Mouse (Mus musculus) E14TG2a.4 (cell line): ENCODE results near the gene Prkacb.

Experiments
- CTCF ChIP-seq: conservative IDR thresholded peaks from 2 replicates; pipeline ENCODE4 v1.5.1; 2014; ENCODE audit warnings: low read length
- NANOG ChIP-seq: IDR thresholded peaks from 2 replicates; pipeline ENCODE4 v1.6.1; 2014; ENCODE audit warnings: borderline replicate concordance, low read length, mixed read lengths
- POU5F1 ChIP-seq: IDR thresholded peaks from 2 replicates; pipeline ENCODE4 v1.6.1; 2014; ENCODE audit warnings: low read length, borderline replicate concordance

DNA sequence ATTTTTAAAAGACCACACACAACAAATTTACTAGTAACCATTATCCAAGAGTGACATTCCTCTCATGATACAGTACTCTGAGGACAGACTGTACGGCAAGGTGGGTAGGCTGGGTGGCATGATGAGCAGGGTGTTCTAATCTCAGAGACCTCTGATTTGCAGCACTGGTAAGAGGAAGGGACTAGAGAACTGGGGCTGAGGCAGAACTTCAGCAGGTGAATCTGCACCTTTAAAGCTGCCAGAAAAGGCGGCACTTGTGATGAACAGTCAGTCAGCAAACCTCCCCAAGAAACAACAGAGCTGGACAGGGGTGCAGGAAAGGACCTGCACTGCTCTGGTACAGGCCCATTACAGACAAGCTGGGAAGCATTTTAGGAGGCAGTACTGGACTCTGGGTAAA is 41.9 kb downstream of the Prkacb start:
- TF ChIP-seq CTCF (no peak), NANOG (no peak), POU5F1 (no peak)
